Mouse (Mus musculus) bone marrow macrophage, adult 2 months (primary cell): ENCODE measurements around the gene Mtfmt.

Source experiments
- CTCF ChIP-seq: IDR thresholded peaks from 2 replicates; pipeline ENCODE4 v1.5.1; 2012; ENCODE audit warnings: low read depth, mild to moderate bottlenecking, low read length, moderate library complexity
- POLR2A ChIP-seq: IDR thresholded peaks from 2 replicates; pipeline ENCODE4 v1.6.1; 2012; ENCODE audit warnings: mild to moderate bottlenecking, low read depth, low read length, borderline replicate concordance

DNA sequence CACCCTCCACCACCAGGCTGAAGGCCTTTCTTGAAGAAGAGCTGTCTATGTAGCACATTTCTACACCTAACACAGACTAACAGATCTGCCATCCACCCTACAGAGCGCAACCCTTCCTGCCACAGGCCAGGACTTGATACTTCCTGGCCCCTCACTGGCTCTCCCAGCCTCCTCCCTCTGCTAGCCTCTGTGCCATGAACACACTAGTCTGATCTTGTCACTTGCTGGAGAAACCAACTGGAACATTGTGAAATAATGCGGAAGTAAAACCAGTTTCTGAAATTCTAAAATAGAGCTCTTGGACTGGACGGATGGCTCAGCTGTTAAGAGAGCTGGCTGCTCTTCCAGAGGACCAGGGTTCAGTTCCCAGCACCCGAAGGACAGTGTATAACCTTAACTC lies 57.3 kb downstream of the Mtfmt start:
- TF ChIP-seq POLR2A (no peak), CTCF (no peak)
